Mouse (Mus musculus) embryonic facial prominence, embryonic 13.5 days (tissue): Measurements from ENCODE around the gene Rnf111. TPM values are rescaled to one million over a fixed set of nuclear protein-coding genes. Genes with fewer than 3 reads are reported as not detected.

Experiments
- microRNA-seq: library from miRNA; unstranded; fragments of <30 nt; microRNA quantifications from one replicate; pipeline ENCODE4, GENCODE M21; 2016
- polyA plus RNA-seq: library from polyadenylated mRNA; unstranded; fragments of >200 nt; fragmentation: Nextera tagmentation; extraction: Ambion mirVana; gene quantifications from 2 replicates; pipeline ENCODE4 v1.2.1, GENCODE M21; 2015

Gene Rnf111
- polyA plus RNA-seq, 1 experiment from 2014 or later, result 28.8 TPM

Small RNA genes lying within 50 kb of the gene (microRNA-seq; reads per million reads assigned to microRNA genes)
- gene Mir5626, result 1.7 reads per million

Other genes with a start within 250 kb of the Rnf111 start
- 180 and 193 TPM in 2 replicates for gene Ccnb2, start 82.2 kb downstream of the Rnf111 start, polyA plus RNA-seq
- gene Sltm, start 39.0 kb upstream of the Rnf111 start, polyA plus RNA-seq, result 73.2 and 74.8 TPM in 2 replicates
- gene Gm10642, start 152.5 kb upstream of the Rnf111 start, polyA plus RNA-seq, result 0.28 and 0.33 TPM in 2 replicates
- 12.2 and 13.1 TPM in 2 replicates for gene Mindy2, start 153.4 kb upstream of the Rnf111 start, polyA plus RNA-seq
- 60.8 and 70.8 TPM in 2 replicates for gene Adam10, start 175.3 kb upstream of the Rnf111 start, polyA plus RNA-seq